Mouse (Mus musculus) olfactory bulb, adult 2 months (tissue): ENCODE results near the gene Snai3.

Experiments
- CTCF ChIP-seq: fragments of 200-500 bp; IDR thresholded peaks from 2 replicates; pipeline ENCODE4 v1.5.1; 2012; ENCODE audit warnings: low read depth, mild to moderate bottlenecking, low read length, moderate library complexity; ENCODE audit not compliant: insufficient read depth
- POLR2A ChIP-seq: fragments of 200-500 bp; IDR thresholded peaks from 2 replicates; pipeline ENCODE4 v1.6.1; 2012; ENCODE audit warnings: mild to moderate bottlenecking, low read depth, low read length, moderate library complexity; ENCODE audit not compliant: insufficient read depth

DNA sequence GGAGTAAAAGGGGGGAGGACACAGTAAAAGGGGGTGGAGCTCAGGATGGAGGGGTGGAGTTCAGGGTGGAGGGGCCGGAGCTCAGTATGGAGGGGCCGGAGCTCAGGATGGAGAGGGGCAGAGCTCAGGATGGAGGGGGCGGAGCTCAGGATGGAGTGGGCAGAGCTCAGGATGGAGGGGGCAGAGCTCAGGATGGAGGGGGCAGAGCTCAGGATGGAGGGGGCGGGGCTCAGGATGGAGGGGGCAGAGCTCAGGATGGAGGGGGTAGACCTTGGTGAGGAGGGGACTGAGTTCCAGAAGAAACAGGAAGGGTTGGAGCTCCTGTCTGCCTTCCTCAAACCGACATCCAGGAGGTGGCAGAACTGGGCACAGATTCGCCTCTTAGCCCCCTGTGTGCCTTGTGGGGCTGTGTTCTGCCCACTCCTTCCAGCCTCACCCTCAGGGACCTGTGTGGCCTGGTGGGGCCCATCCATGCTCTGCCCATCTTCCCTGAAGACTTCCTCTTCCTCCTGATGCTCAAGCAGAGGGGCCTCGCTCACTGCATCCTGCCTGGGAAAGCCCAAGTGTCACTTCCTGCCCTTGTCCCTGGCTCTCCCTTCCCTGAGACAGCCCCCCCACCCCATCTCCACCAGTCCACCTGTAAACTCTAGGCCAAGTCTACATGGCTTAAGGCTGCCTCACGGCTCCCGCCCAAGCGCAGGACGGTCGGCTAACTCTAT lies 36.6 kb upstream of the Snai3 start:
- TF ChIP-seq POLR2A, result no peak
- no peak for TF ChIP-seq CTCF
